Mouse (Mus musculus) G1E (cell line): Measurements from ENCODE around the gene Sppl2b.

ENCODE experiments used
- CTCF ChIP-seq: IDR thresholded peaks from 2 replicates; pipeline ENCODE4 v1.5.1; 2012; ENCODE audit warnings: low read depth, low read length, inconsistent platforms, mixed read lengths
- GATA1 ChIP-seq: IDR thresholded peaks from 2 replicates; pipeline ENCODE4 v1.6.1; 2012; ENCODE audit warnings: borderline replicate concordance, low read length, inconsistent platforms, mixed read lengths
- GATA2 ChIP-seq: IDR thresholded peaks from 2 replicates; pipeline ENCODE4 v1.6.1; 2012; ENCODE audit warnings: low read depth, low read length, inconsistent platforms, borderline replicate concordance
- POLR2AphosphoS5 ChIP-seq: IDR thresholded peaks from 2 replicates; pipeline ENCODE4 v1.6.1; 2012; ENCODE audit warnings: low read depth, low read length, inconsistent platforms; ENCODE audit not compliant: insufficient replicate concordance
- TAL1 ChIP-seq: conservative IDR thresholded peaks from 2 replicates; pipeline ENCODE4 v1.6.1; 2012; ENCODE audit warnings: low read depth, low read length, inconsistent platforms, mixed read lengths

DNA sequence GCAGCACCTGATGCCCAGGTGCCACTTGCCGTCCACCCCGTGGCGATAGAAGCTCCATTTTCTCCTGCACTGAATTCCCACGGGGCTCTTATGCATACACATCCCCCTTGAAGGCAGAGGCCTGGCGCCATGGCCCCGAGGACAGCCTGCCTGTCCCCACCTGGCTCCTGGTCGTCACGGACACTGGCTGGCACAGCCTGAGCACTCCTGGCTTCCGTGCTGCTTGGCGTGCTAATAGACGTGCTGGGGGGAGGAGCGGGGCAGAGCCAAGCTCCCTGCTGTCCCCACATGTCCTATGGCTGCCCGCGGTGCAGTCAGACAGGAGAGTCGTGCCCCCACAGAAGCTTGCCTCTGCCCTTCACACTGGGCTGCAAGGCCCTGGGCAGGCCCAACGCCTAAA, 9.4 kb downstream of the Sppl2b start:
- TF ChIP-seq CTCF (no peak), GATA1 (no peak), GATA2 (no peak), POLR2AphosphoS5 (no peak), TAL1 (no peak)
